Mouse (Mus musculus): ENCODE measurements around the gene Zfp655.
"Not testable (repeated sequence)": the region's sequence is repeated elsewhere in the genome, so short reads cannot be mapped to it uniquely, and the experiment has no call there.

The Zfp655 gene

DNA sequence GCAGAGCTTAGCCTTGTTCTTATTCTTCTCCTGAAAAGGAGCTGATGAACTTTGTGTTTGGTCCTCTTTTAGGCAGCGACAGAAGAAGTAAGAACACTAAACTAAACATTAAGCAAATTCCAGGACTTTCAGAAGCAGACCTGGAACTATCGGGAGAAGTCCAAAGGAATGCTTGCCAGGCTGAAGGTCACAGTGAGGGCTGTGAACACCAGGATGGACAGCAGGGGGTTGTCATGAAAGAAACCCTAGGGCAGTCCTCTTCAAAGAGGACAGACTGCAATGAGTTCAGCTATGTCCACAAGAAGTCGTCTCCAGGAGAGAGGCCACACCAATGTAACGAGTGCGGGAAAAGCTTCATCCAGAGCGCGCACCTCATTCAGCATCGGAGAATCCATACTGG, 11.5 kb upstream of the Zfp655 start:
- DNase-seq (ENCODE audit: low read depth, low spot score): no peak

DNA sequence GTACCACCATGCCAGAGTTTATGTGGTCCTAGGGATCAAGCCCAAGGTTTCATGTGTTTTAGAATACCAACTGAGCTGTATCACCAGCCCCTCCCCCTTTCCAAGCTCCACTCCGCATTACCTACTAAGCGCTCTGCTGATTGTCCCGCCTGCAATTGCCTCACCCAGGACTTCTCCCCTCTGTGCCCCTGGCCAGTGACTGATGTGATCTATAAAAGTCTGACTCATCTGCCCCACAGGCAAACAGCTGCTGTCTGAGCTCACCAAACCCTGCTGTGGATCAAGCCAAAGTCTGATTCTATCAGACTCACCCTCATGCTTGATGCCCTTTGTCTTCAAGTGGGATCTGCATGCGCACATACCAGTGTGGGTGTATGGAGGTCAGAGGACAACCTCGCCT, 8.7 kb upstream of the Zfp655 start:
- no peak for DNase-seq (ENCODE audit: low read depth, low spot score)

DNA sequence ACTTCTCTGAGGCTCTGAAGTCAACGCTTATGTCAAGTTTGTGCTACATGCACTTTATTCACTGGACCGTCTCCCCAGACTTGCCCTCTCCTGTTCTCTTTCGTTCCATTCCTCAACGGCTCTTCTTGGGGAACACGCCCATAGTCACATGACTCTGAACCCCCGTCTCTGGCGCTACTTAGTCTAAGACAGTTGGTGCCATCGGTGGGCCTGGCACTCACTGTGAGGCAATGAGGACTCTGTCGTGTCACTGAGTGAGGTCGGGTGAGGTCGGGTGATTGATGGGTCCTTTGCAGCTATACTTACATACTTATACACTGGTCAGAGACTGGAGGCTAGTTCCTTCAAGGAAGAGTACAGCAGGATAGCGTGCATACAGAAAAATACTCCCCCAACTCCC, 8.1 kb upstream of the Zfp655 start:
- DNase-seq (ENCODE audit: low read depth, low spot score): no peak

DNA sequence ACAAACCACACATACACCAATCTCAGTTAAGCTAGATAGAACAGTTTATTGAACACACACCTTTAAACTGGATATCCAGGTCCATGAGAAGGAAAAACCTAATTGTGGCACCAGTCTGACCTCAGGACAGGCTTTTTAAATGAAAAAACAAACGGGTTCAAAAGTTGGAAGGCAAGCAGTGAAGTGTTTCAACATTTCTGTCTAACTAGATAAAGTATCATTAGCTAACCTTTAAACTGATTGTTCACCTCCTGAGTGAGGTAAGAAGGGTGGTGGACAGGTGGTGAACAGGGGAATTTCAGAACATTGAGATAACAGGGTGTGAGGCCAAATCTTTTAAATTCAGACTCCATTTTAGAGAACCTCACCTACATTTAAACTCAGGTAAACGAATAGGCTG, 5.1 kb upstream of the Zfp655 start:
- no peak for DNase-seq (ENCODE audit: low read depth, low spot score)

DNA sequence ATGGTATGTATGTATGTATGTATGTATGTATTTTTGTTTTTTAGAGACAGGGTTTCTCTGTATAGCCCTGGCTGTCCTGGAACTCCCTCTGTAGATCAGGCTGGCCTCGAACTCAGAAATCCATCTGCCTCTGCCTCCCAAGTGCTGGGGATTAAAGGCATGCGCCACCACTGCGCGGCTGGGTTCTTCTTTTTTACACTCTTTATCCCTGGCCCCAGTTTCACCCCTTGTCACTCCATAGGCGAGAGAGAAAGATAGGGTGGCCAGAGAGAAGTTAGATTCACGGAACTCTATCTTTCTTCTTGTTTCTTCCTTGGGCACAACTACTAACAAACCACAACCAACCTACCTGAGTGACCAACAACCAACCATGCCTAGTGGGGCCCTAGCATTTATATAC, 2.2 kb upstream of the Zfp655 start:
- not testable (repeated sequence) for DNase-seq (ENCODE audit: low read depth, low spot score)

DNA sequence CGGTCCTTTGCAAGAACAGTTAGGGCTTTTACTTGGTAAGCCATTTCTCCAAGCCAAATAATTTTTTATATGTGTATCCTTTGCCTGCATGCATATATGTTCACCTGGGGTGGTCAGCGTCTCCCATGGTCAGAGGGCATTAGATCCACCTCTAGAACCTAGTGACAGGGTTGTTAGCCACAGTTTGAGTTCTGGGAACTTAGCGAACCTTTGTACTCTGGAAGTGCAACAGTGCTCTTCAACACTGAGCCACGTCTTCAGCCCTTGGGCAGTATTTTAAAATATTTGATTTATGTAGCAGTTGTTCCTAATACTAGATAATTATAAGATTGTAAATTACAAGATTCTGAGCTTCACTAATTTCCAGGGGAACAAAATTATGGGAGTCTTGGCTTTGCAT, 874 bp upstream of the Zfp655 start:
- DNase-seq (ENCODE audit: low read depth, low spot score): no peak

DNA sequence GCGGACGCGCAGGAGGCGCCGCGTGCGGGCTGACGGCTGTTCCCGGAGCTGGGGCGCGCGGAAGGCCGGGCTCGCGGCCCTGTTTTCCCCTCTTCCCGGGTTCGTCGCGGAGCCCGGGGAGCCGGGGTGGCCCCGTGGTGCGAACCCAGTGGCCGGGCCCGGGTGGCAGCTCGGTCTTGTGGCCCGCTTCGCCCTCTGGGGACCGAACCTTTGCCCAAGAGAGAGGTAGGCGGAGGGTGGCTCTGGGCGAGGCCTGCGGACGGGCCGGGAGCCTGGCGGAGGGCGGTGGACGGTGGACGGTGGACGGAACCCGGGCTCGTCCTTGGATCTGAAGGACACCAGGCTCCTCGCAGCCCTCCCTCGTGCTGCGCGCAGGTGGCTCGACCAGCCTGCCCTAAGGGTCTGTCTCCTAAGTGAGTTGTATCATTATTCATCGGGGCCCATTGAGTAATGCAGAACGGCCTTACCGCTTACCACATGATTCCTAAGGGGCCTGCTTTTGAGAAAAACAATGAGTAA, 437 bp downstream of the Zfp655 start:
- DNase-seq (ENCODE audit: low read depth, low spot score): no peak

DNA sequence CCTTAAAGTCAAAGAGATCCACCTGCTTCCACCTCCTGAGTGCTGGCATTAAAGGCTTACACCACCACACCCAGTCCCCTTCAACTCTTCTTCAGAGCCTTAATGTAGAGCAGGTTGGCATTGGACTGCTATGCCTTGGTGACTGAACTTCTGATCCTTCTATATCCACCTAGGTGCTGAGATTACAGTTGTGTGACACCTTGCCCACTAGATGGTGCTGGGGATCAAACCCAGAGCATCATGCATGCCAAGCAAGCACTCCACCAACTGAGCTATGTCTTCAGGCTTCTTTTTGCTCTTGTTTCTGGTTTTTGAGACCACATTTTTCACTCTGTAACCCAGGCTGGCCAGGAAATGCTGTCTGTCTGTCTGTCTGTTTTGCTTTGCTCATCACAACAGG, 3.1 kb downstream of the Zfp655 start:
- DNase-seq (ENCODE audit: low read depth, low spot score): peak; percentile 66

DNA sequence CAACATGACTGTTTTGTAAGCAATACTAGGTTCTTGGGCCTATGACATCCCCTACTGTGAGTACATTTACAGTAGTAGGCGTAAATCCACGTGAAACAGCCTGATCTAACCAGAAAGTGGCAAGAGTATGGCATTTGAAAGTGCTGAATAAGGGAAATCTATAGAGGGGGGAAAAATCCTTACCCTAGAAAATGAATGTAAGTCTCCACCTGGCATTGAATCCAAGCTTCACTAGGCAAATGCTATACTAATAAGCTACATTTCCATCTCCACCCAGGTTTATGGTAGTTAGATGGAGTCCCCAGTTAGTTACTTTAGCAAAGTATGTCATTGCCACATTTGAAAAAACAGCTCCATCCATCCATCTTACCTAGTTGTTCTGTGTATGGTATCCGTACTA, 18.0 kb downstream of the Zfp655 start:
- no peak for DNase-seq (ENCODE audit: low read depth, low spot score)

DNA sequence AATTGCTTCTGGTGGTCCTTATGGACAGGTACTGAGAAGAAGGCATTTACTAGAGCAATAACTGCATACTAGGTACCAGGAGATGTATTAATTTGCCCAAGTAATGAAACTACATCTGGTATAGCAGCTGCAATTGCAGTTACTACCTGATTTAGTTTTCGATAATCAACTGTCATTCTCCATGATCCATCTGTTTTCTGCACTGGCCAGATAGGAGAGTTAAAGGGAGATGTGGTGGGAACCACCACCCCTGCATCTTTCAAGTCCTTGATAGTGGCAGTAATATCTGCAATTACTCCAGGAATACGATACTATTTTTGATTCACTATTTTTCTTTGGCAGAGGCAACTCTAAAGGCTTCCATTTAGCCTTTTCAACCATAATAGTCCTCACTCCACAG, 42.1 kb downstream of the Zfp655 start:
- not testable (repeated sequence) for DNase-seq (ENCODE audit: low read depth, low spot score)

DNA sequence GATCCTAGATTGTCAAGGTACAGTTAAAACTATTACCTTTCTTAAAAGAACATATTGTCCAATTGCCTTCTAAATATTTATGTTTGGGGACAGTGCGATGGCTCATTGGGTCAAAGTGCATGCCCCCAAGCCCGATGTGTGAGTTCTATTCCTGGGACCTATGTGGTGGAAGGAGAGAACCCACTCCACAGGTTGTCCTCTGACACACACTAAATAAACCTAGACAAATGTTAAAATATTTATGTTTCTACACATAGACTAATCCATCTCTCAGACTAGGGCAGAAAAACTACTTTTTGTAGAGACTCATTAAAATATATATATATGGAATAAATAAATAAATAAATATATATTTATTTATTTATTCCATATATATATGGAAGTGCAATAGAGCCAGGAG, 48.4 kb downstream of the Zfp655 start:
- DNase-seq (ENCODE audit: low read depth, low spot score): no peak

DNA sequence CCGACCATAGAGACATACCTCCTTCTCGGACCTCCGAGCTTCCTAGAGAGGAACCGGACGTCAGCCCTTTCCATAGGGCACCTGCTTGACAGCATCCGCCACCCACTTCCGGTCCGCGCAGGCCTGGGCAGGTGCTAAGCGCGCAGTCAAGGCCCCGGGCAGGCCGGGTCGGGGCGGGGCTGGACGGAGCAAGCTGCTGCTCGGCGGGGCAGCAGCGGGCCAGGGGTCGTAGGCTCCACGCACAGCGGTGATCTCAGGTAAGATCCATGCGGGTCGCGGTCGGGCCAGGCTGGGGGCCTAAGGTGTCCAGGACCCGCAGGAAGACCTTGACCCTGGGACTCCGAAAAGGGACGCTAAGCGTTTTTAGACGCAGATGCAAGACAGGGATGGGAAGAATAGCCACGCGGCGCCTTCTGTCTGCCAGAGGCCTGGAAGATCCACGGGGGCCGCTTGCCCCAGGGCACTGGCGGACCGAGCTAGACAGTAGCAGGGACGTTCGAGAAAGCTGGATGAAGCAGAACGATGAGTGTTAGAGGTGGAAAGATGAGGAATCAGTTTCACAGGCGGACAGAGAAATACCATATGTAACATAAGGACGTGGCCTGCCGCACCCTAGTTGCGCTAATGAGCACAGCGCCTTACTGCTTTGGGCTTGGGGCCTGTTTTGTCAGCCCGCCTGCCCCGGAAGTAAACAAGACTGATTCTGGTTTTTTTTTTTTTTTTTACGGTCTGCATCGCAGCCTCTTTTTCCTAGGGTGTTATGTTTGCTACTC, 49.0 kb downstream of the Zfp655 start, which contains the start of gene Zscan25:
Gene Zscan25 (plus strand): TSS at position 130 of the 773 bp plus-strand sequence.
- DNase-seq (ENCODE audit: low read depth, low spot score): peak; percentile 94

DNA sequence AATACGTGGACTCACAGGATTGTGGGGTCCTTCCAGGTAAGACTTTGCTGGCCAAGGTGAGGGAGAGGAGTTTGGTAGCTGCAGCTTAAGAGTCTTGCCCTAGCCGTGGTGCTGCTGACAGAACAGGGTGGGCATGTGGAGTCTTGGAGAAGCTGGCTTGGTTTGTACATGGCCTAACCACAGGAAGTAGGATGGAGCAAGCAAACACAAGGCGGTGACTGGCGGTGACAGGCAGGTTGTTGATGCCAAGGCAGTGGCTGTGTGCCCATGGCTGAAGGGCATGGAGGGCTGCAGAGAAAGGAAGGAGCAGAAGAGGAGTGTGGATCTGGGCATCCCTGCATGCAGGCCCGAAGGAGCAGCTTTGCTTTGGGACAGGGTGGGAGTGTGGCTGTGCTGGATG, 56.9 kb downstream of the Zfp655 start:
- DNase-seq (ENCODE audit: low read depth, low spot score): no peak

DNA sequence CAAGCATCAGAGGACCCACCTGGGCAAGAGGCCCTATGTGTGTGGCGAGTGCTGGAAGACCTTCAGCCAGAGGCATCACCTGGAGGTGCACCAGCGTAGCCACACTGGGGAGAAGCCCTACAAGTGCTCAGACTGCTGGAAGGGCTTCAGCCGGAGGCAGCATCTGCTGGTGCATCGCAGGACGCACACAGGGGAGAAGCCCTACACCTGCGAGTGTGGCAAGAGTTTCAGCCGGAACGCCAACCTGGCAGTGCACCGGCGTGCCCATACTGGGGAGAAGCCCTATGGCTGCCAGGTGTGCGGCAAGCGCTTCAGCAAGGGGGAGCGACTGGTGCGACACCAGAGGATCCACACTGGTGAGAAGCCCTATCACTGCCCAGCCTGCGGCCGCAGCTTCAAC, 59.2 kb downstream of the Zfp655 start:
- no peak for DNase-seq (ENCODE audit: low read depth, low spot score)

DNA sequence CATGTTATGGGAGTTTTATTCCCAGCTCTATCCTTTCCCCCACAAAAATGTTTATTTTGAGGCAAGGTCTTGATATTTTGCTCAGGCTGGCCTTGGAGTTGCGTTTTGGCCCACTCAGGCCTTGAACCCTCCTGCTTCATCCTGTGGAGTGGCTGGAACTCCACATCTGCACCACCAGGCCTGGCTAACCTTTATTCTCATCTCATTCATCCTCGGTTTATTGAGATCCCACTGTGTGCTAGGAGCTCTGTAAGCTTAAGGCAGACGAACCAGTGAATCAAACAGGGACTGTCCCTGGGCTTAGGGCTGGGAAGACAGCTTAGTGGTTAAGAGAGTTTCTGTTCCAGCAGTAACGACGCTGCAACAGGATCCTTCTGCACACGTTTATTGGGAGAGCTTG, 60.9 kb downstream of the Zfp655 start:
- DNase-seq (ENCODE audit: low read depth, low spot score): no peak
